Mouse (Mus musculus) gastrocnemius, postnatal 25 days (tissue): ENCODE measurements around the gene Tnrc18. TPM values are rescaled to one million over a fixed set of nuclear protein-coding genes. Genes with fewer than 3 reads are reported as not detected.

ENCODE experiments used
- DNase-seq: peaks from one replicate; pipeline ENCODE4 v3.0.0; 2022
- total RNA-seq, 2 experiments: library from RNA; stranded (reverse); gene quantifications; 1 replicate in 1 of 2; 2 replicates in 1 of 2; pipeline ENCODE4 v1.2.3; 2021

The Tnrc18 gene
- total RNA-seq, 2 experiments from 2014 or later: 25.2 to 31.6 TPM

- no peak for DNase-seq
These were observed 93.8 kb downstream of the Tnrc18 start for GRCm38 (mm10) chr5:142723520-142724133.

GRCm38 (mm10) chr5:142719897-142720296, 97.6 kb downstream of the Tnrc18 start:
- no peak for DNase-seq

- no peak for DNase-seq
These were observed 99.0 kb downstream of the Tnrc18 start for GRCm38 (mm10) chr5:142718486-142718885.

GRCm38 (mm10) chr5:142718037-142718436, 99.4 kb downstream of the Tnrc18 start:
- DNase-seq: no peak

- no peak for DNase-seq
These were observed 101.4 kb downstream of the Tnrc18 start for GRCm38 (mm10) chr5:142716056-142716455.

- no peak for DNase-seq
These were observed 102.4 kb downstream of the Tnrc18 start for GRCm38 (mm10) chr5:142715059-142715458.

GRCm38 (mm10) chr5:142713966-142714365, 103.5 kb downstream of the Tnrc18 start:
- no peak for DNase-seq

- no peak for DNase-seq
These were observed 105.1 kb downstream of the Tnrc18 start for GRCm38 (mm10) chr5:142712373-142712772.

GRCm38 (mm10) chr5:142709436-142709835, 108.0 kb downstream of the Tnrc18 start:
- no peak for DNase-seq

GRCm38 (mm10) chr5:142707709-142708108, 109.8 kb downstream of the Tnrc18 start:
- DNase-seq: no peak

- no peak for DNase-seq
These were observed 113.9 kb downstream of the Tnrc18 start for GRCm38 (mm10) chr5:142703569-142703968.

- DNase-seq: no peak
These were observed 114.8 kb downstream of the Tnrc18 start for GRCm38 (mm10) chr5:142702511-142703138.

- no peak for DNase-seq
These were observed 115.6 kb downstream of the Tnrc18 start for GRCm38 (mm10) chr5:142701651-142702510.

GRCm38 (mm10) chr5:142700842-142701589, 116.4 kb downstream of the Tnrc18 start:
- no peak for DNase-seq

- DNase-seq: no peak
These were observed 119.7 kb downstream of the Tnrc18 start for GRCm38 (mm10) chr5:142697742-142698141.

GRCm38 (mm10) chr5:142696865-142697264, 120.6 kb downstream of the Tnrc18 start:
- no peak for DNase-seq

- DNase-seq: no peak
These were observed 121.2 kb downstream of the Tnrc18 start for GRCm38 (mm10) chr5:142696258-142696657.

- DNase-seq: no peak
These were observed 122.7 kb downstream of the Tnrc18 start for GRCm38 (mm10) chr5:142694627-142695340.

- DNase-seq: no peak
These were observed 123.6 kb downstream of the Tnrc18 start for GRCm38 (mm10) chr5:142693738-142694430.

- no peak for DNase-seq
These were observed 124.3 kb downstream of the Tnrc18 start for GRCm38 (mm10) chr5:142692971-142693737.
